ENCODE assay signal across 21 mouse cellular contexts in the genomic region with DNA sequence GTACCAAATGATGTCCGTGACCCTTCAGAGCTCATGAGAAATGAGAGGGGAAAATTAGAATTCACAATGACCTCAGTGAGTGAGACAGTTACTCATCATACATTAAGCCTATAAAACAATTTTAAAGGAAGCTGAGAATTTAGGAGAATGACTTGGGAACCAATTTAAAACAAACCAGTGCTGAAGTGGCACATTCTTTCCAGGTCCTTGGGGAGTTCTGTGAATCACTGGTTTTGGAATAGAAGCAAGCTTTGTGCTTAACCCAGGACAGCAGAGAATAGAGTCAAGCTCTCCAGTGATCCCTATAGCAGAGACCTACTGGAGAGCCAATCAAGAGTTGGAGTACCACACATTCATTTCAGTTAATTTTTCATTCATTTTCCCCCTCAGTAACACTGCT. TPM values are rescaled to one million over a fixed set of nuclear protein-coding genes. Genes with fewer than 3 reads are reported as not detected.
DNase-seq lines count a peak whose midpoint lies in the region; ATAC-seq lines count a peak whose summit lies in the region.
"Had no signal": no experiment of that assay in that cellular context is flagged by ENCODE, and none has a peak within 500 bp of the region (broad histone marks: within the 10 kb centered on the region; RNA-seq: fewer than 3 reads in every experiment).

No protein-coding gene starts in this region.

- DNase-seq in lung, postnatal 14 days: no peak
- peak; percentile 72 for DNase-seq in NIH3T3 (ENCODE audit: low read depth)
- no peak for DNase-seq in urinary bladder, postnatal 14 days (ENCODE audit: low spot score)
- DNase-seq in spleen, adult 12 weeks (ENCODE audit: low spot score): no peak
- DNase-seq: adrenal gland, postnatal 36 days; cerebellum, adult 18-20 months; cerebellum, postnatal 36 days; gastrocnemius, postnatal 25 days; heart, postnatal 14 days; kidney, postnatal 10 days; layer of hippocampus, adult 9-11 months; thymus, postnatal 4 days had no signal

- H3K4me1 ChIP-seq in hindbrain, embryonic 13.5 days (replicated peaks): peaks cover 4% of the 10 kb centered on the region; the same call in 1 of the 2 replicates
- H3K4me1 ChIP-seq in hindbrain, embryonic 12.5 days: 0 out of 2 replicates have a peak, but pooled peaks cover 4% of the 10 kb centered on the region
- H3K4me1 ChIP-seq in lung, embryonic 15.5 days: peaks cover 36% of the 10 kb centered on the region
- peaks cover 23% of the 10 kb centered on the region for H3K4me1 ChIP-seq in limb, embryonic 13.5 days
- H3K4me1 ChIP-seq: forebrain, embryonic 13.5 days; hindbrain, embryonic 15.5 days; midbrain, embryonic 10.5 days had no signal

- no peak overlapping the region for H3K4me3 ChIP-seq in hindbrain, embryonic 13.5 days
- H3K4me3 ChIP-seq in hindbrain, embryonic 12.5 days: no peak overlapping the region
- no peak overlapping the region for H3K4me3 ChIP-seq in lung, embryonic 15.5 days
- no peak overlapping the region for H3K4me3 ChIP-seq in limb, embryonic 13.5 days
- H3K4me3 ChIP-seq: forebrain, embryonic 13.5 days; hindbrain, embryonic 15.5 days; midbrain, embryonic 10.5 days had no signal

- no peak overlapping the region for H3K4me2 ChIP-seq in hindbrain, embryonic 13.5 days
- no peak overlapping the region for H3K4me2 ChIP-seq in hindbrain, embryonic 12.5 days (replicated peaks)
- H3K4me2 ChIP-seq in lung, embryonic 15.5 days: no peak overlapping the region
- H3K4me2 ChIP-seq in limb, embryonic 13.5 days (replicated peaks): 0 out of 2 replicates have a peak overlapping the region, but pooled peaks have one; percentile 15
- H3K4me2 ChIP-seq: forebrain, embryonic 13.5 days; hindbrain, embryonic 15.5 days had no signal

- no peaks in the 10 kb centered on the region for H3K27me3 ChIP-seq in hindbrain, embryonic 13.5 days
- H3K27me3 ChIP-seq in hindbrain, embryonic 12.5 days: no peaks in the 10 kb centered on the region
- H3K27me3 ChIP-seq in lung, embryonic 15.5 days: no peaks in the 10 kb centered on the region
- H3K27me3 ChIP-seq in limb, embryonic 13.5 days: no peaks in the 10 kb centered on the region
- H3K27me3 ChIP-seq: forebrain, embryonic 13.5 days; hindbrain, embryonic 15.5 days had no signal

- H3K36me3 ChIP-seq in hindbrain, embryonic 13.5 days: no peaks in the 10 kb centered on the region
- H3K36me3 ChIP-seq in hindbrain, embryonic 12.5 days: no peaks in the 10 kb centered on the region
- H3K36me3 ChIP-seq in lung, embryonic 15.5 days: no peaks in the 10 kb centered on the region
- H3K36me3 ChIP-seq in limb, embryonic 13.5 days: no peaks in the 10 kb centered on the region
- H3K36me3 ChIP-seq: hindbrain, embryonic 15.5 days; midbrain, embryonic 10.5 days had no signal

- no peak for ATAC-seq in hindbrain, embryonic 13.5 days (ENCODE audit: low FRiP score)
- no peak for ATAC-seq in hindbrain, embryonic 12.5 days (ENCODE audit: low FRiP score)
- ATAC-seq in lung, embryonic 15.5 days (ENCODE audit: borderline replicate concordance, extremely low read depth, low FRiP score, low TSS enrichment): no peak
- no peak for ATAC-seq in limb, embryonic 13.5 days (ENCODE audit: low FRiP score, low read depth)
- ATAC-seq: forebrain, embryonic 13.5 days; intestine, embryonic 16.5 days had no signal

- WGBS in hindbrain, embryonic 13.5 days: 86% methylated on average over 1 of the region's 1 CpGs
- 86% methylated on average over 1 of the region's 1 CpGs for WGBS in hindbrain, embryonic 12.5 days
- 83% methylated on average over 1 of the region's 1 CpGs for WGBS in lung, embryonic 15.5 days
- WGBS in limb, embryonic 13.5 days: 70% methylated on average over 1 of the region's 1 CpGs

- H3K9me3 ChIP-seq in hindbrain, embryonic 13.5 days: no peaks in the 10 kb centered on the region
- H3K9me3 ChIP-seq in hindbrain, embryonic 12.5 days (replicated peaks): no peaks in the 10 kb centered on the region
- no peaks in the 10 kb centered on the region for H3K9me3 ChIP-seq in lung, embryonic 15.5 days
- no peaks in the 10 kb centered on the region for H3K9me3 ChIP-seq in limb, embryonic 13.5 days
- H3K9me3 ChIP-seq: forebrain, embryonic 13.5 days; hindbrain, embryonic 15.5 days; midbrain, embryonic 10.5 days had no signal

- H3K9ac ChIP-seq in hindbrain, embryonic 13.5 days: no peak overlapping the region
- no peak overlapping the region for H3K9ac ChIP-seq in hindbrain, embryonic 12.5 days
- H3K9ac ChIP-seq in lung, embryonic 15.5 days: no peak overlapping the region
- H3K9ac ChIP-seq in limb, embryonic 13.5 days: no peak overlapping the region
- H3K9ac ChIP-seq: forebrain, embryonic 13.5 days; hindbrain, embryonic 15.5 days had no signal

- 0 out of 2 replicates have a peak overlapping the region, but pooled peaks have one; percentile 48 for H3K27ac ChIP-seq in hindbrain, embryonic 13.5 days
- H3K27ac ChIP-seq in hindbrain, embryonic 12.5 days: no peak overlapping the region
- H3K27ac ChIP-seq in lung, embryonic 15.5 days: peak overlapping the region; percentile 12; the same call in 1 of the 2 replicates
- peak overlapping the region; percentile 23; the same call in 1 of the 2 replicates for H3K27ac ChIP-seq in limb, embryonic 13.5 days
- H3K27ac ChIP-seq: forebrain, embryonic 13.5 days; hindbrain, embryonic 15.5 days; macrophage; midbrain, embryonic 10.5 days had no signal

RNA-seq across cellular contexts. Expression of gene Stard13, which starts 59.9 kb away (rescaled TPM):
- 7.1 and 7.9 TPM in 2 replicates for polyA plus RNA-seq in hindbrain, embryonic 13.5 days (2015; fragmentation: Nextera tagmentation; extraction: Ambion mirVana)
- 6.5 and 7.3 TPM in 2 replicates for polyA plus RNA-seq in hindbrain, embryonic 12.5 days (2016; fragmentation: Nextera tagmentation; extraction: Ambion mirVana)
- polyA plus RNA-seq in lung, embryonic 15.5 days (2015; fragmentation: Nextera tagmentation; extraction: Ambion mirVana): 16.4 and 18.0 TPM in 2 replicates
- polyA plus RNA-seq in limb, embryonic 13.5 days (2015; fragmentation: Nextera tagmentation; extraction: Ambion mirVana): 10.6 and 10.9 TPM in 2 replicates
